Mouse (Mus musculus) myocyte (in vitro differentiated cells): Measurements from ENCODE around the gene Sh3gl3. TPM values are rescaled to one million over a fixed set of nuclear protein-coding genes. Genes with fewer than 3 reads are reported as not detected.

ENCODE experiments used
- H3K27me3 ChIP-seq: one replicate; pipeline ENCODE4 v1.6.1; 2011; ENCODE audit not compliant: control insufficient read depth, insufficient read depth, insufficient read length
- H3K36me3 ChIP-seq: one replicate; pipeline ENCODE4 v1.6.1; 2011; ENCODE audit not compliant: control insufficient read depth, insufficient read depth
- H3K4me2 ChIP-seq: one replicate; pipeline ENCODE4 v1.6.1; 2011; ENCODE audit warnings: low read depth, control low read depth
- H3K4me3 ChIP-seq: one replicate; pipeline ENCODE4 v1.5.1; 2011; ENCODE audit warnings: mild to moderate bottlenecking, control low read depth, moderate library complexity
- H3K79me2 ChIP-seq: one replicate; pipeline ENCODE4 v1.6.1; 2011; ENCODE audit not compliant: control insufficient read depth, insufficient read depth
- H3ac ChIP-seq: one replicate; pipeline ENCODE4 v1.6.1; 2011; ENCODE audit not compliant: control insufficient read depth, insufficient read length
- CEBPB ChIP-seq: IDR thresholded peaks from 2 replicates; pipeline ENCODE4 v1.6.1; 2011; ENCODE audit warnings: mild to moderate bottlenecking, moderate library complexity; ENCODE audit not compliant: poor library complexity, insufficient read depth, severe bottlenecking
- E2F4 ChIP-seq: IDR thresholded peaks from one replicate; pipeline ENCODE4 v1.6.1; 2011; ENCODE audit warnings: mild to moderate bottlenecking, control low read depth, moderate library complexity; ENCODE audit not compliant: insufficient read depth
- MAX ChIP-seq: IDR thresholded peaks from one replicate; pipeline ENCODE4 v1.6.1; 2011; ENCODE audit warnings: low read depth, mild to moderate bottlenecking, control low read depth
- MYOD1 ChIP-seq, 3 experiments: IDR thresholded peaks; one replicate each; pipeline ENCODE4 v1.6.1; 2011; ENCODE audit warnings: control low read depth in 2 of 3, low read depth in 2 of 3, mild to moderate bottlenecking in 2 of 3, moderate library complexity in 1 of 3; ENCODE audit not compliant: insufficient read length in 2 of 3, control insufficient read depth in 1 of 3
- MYOG ChIP-seq, 3 experiments: IDR thresholded peaks; one replicate each; pipeline ENCODE4 v1.6.1; 2011; ENCODE audit warnings: control low read depth in 2 of 3, low read depth in 2 of 3, mild to moderate bottlenecking in 2 of 3; ENCODE audit not compliant: insufficient read length in 2 of 3, control insufficient read depth in 1 of 3, insufficient read depth in 1 of 3
- POLR2A ChIP-seq: IDR thresholded peaks from one replicate; pipeline ENCODE4 v1.6.1; 2011; ENCODE audit warnings: low read depth, mild to moderate bottlenecking, control low read depth, moderate library complexity; ENCODE audit not compliant: insufficient read length
- POLR2AphosphoS2 ChIP-seq: IDR thresholded peaks from one replicate; pipeline ENCODE4 v1.6.1; 2011; ENCODE audit warnings: low read depth, control low read depth; ENCODE audit not compliant: insufficient read length
- REST ChIP-seq: IDR thresholded peaks from one replicate; pipeline ENCODE4 v1.6.1; 2011; ENCODE audit warnings: mild to moderate bottlenecking, control low read depth, moderate library complexity; ENCODE audit not compliant: insufficient read depth, insufficient read length
- SRF ChIP-seq: IDR thresholded peaks from one replicate; pipeline ENCODE4 v1.6.1; 2011; ENCODE audit warnings: low read depth; ENCODE audit not compliant: control insufficient read depth, insufficient read length
- TCF12 ChIP-seq: IDR thresholded peaks from one replicate; pipeline ENCODE4 v1.6.1; 2011; ENCODE audit warnings: mild to moderate bottlenecking, control low read depth; ENCODE audit not compliant: poor library complexity, insufficient read depth, severe bottlenecking
- TCF3 ChIP-seq: IDR thresholded peaks from one replicate; pipeline ENCODE4 v1.6.1; 2011; ENCODE audit warnings: low read depth, control low read depth; ENCODE audit not compliant: insufficient read length
- USF1 ChIP-seq: IDR thresholded peaks from one replicate; pipeline ENCODE4 v1.6.1; 2011; ENCODE audit warnings: low read depth, mild to moderate bottlenecking, control low read depth, moderate library complexity
- polyA plus RNA-seq: library from polyadenylated mRNA; unstranded; fragments of >200 nt; fragmentation: generic; extraction: Trizol; gene quantifications from one replicate; pipeline ENCODE4 v1.2.1, GENCODE M21; 2012; ENCODE audit warnings: missing spikeins

Sh3gl3 gene
- polyA plus RNA-seq, 1 experiment: 1.1 TPM

GRCm38 (mm10) chr7:82191604-82192003 is 18.0 kb downstream of the Sh3gl3 start:
- Histone ChIP-seq H3K27me3 (no peaks in the 10 kb centered on the region), H3ac (no peak overlapping the region), H3K4me3 (no peak overlapping the region), H3K79me2 (no peaks in the 10 kb centered on the region), H3K36me3 (no peaks in the 10 kb centered on the region), H3K4me2 (no peak overlapping the region)
- TF ChIP-seq TCF12: no peak
- TF ChIP-seq POLR2AphosphoS2: no peak
- TF ChIP-seq REST: no peak
- no peak for TF ChIP-seq CEBPB
- no peak for TF ChIP-seq TCF3
- TF ChIP-seq MAX: no peak
- TF ChIP-seq SRF: no peak
- no peak for TF ChIP-seq E2F4
- no peak for TF ChIP-seq MYOD1 (IDR thresholded peaks at IDR 0.05; ENCODE audit: control insufficient read depth in 1 of 3, insufficient read length in 2 of 3, low read depth in 2 of 3)
- no peak for TF ChIP-seq MYOG (IDR thresholded peaks at IDR 0.05; ENCODE audit: control insufficient read depth in 1 of 3, insufficient read depth in 1 of 3, insufficient read length in 2 of 3, low read depth in 2 of 3)
- TF ChIP-seq POLR2A: no peak
- TF ChIP-seq USF1: no peak

GRCm38 (mm10) chr7:82192512-82192911 is 18.9 kb downstream of the Sh3gl3 start:
- H3K36me3 ChIP-seq: no peaks in the 10 kb centered on the region
- H3K79me2 ChIP-seq: no peaks in the 10 kb centered on the region
- H3K4me2 ChIP-seq: no peak overlapping the region
- TF ChIP-seq USF1: no peak
- no peak for TF ChIP-seq POLR2A
- no peak for TF ChIP-seq MAX
- no peak for TF ChIP-seq TCF3
- TF ChIP-seq CEBPB: no peak
- no peak for TF ChIP-seq TCF12
- no peak for TF ChIP-seq POLR2AphosphoS2
- TF ChIP-seq MYOG (IDR thresholded peaks at IDR 0.05; ENCODE audit: control insufficient read depth in 1 of 3, insufficient read depth in 1 of 3, insufficient read length in 2 of 3, low read depth in 2 of 3): no peak
- no peak for TF ChIP-seq SRF
- no peak for TF ChIP-seq E2F4
- H3K4me3 ChIP-seq: no peak overlapping the region
- H3ac ChIP-seq: no peak overlapping the region
- H3K27me3 ChIP-seq: no peaks in the 10 kb centered on the region

GRCm38 (mm10) chr7:82203111-82203510 is 29.5 kb downstream of the Sh3gl3 start:
- Histone ChIP-seq H3ac (no peak overlapping the region), H3K4me2 (no peak overlapping the region), H3K27me3 (no peaks in the 10 kb centered on the region), H3K4me3 (no peak overlapping the region), H3K79me2 (no peaks in the 10 kb centered on the region), H3K36me3 (no peaks in the 10 kb centered on the region)
- TF ChIP-seq POLR2A: no peak
- no peak for TF ChIP-seq MAX
- TF ChIP-seq TCF12: no peak
- TF ChIP-seq MYOD1 (IDR thresholded peaks at IDR 0.05; ENCODE audit: control insufficient read depth in 1 of 3, insufficient read length in 2 of 3, low read depth in 2 of 3): no peak
- TF ChIP-seq POLR2AphosphoS2: no peak
- TF ChIP-seq TCF3: no peak
- TF ChIP-seq E2F4: no peak
- no peak for TF ChIP-seq REST
- no peak for TF ChIP-seq CEBPB
- TF ChIP-seq USF1: no peak
- no peak for TF ChIP-seq MYOG (IDR thresholded peaks at IDR 0.05; ENCODE audit: control insufficient read depth in 1 of 3, insufficient read depth in 1 of 3, insufficient read length in 2 of 3, low read depth in 2 of 3)
- no peak for TF ChIP-seq SRF

- no peak for TF ChIP-seq POLR2AphosphoS2
- Histone ChIP-seq H3K4me3 (no peak overlapping the region), H3K4me2 (no peak overlapping the region), H3K36me3 (no peaks in the 10 kb centered on the region), H3ac (no peak overlapping the region), H3K79me2 (no peaks in the 10 kb centered on the region), H3K27me3 (no peaks in the 10 kb centered on the region)
Observed at GRCm38 (mm10) chr7:82204014-82204784, 30.6 kb downstream of the Sh3gl3 start.

GRCm38 (mm10) chr7:82204975-82205374 is 31.3 kb downstream of the Sh3gl3 start:
- Histone ChIP-seq H3K4me2 (peak overlapping the region; percentile 6), H3K36me3 (no peaks in the 10 kb centered on the region), H3K4me3 (no peak overlapping the region), H3K79me2 (no peaks in the 10 kb centered on the region), H3K27me3 (no peaks in the 10 kb centered on the region), H3ac (no peak overlapping the region)
- TF ChIP-seq MYOG (IDR thresholded peaks at IDR 0.05; ENCODE audit: control insufficient read depth in 1 of 3, insufficient read depth in 1 of 3, insufficient read length in 2 of 3, low read depth in 2 of 3) (no peak), POLR2A (no peak), TCF12 (no peak), POLR2AphosphoS2 (no peak), TCF3 (no peak), SRF (no peak), CEBPB (no peak), REST (no peak), USF1 (no peak), MYOD1 (IDR thresholded peaks at IDR 0.05; ENCODE audit: control insufficient read depth in 1 of 3, insufficient read length in 2 of 3, low read depth in 2 of 3) (no peak), MAX (no peak), E2F4 (no peak)
